Mouse (Mus musculus) left cerebral cortex, adult 18-20 months (tissue): Measurements from ENCODE around the gene Pkp3. TPM values are rescaled to one million over a fixed set of nuclear protein-coding genes. Genes with fewer than 3 reads are reported as not detected.
A peak's percentile ranks its signal among the peaks of the same experiment; 100 is the strongest.
"Not testable (repeated sequence)": the region's sequence is repeated elsewhere in the genome, so short reads cannot be mapped to it uniquely, and the experiment has no call there.

Experiments used
- DNase-seq, 2 experiments: peaks; one replicate each; pipeline ENCODE4 v3.0.0; 2021 to 2022; ENCODE audit warnings: low spot score in 2 of 2, mixed read lengths in 1 of 2
- long read RNA-seq, 2 experiments: library from polyadenylated mRNA; stranded (forward); transcript quantifications; one replicate each; pipeline ENCODE4 v2.0.0; 2021
- total RNA-seq, 2 experiments: library from RNA; stranded (reverse); gene quantifications; 2 replicates each; pipeline ENCODE4 v1.2.3; 2021

Pkp3 gene
- total RNA-seq, result under 1 TPM; 0.26 to 0.33 TPM
- long read RNA-seq, experiment 1, partial matches to known transcripts, result 0 of 1 reads
- long read RNA-seq, experiment 1, other reads (novel, unspliced or antisense), result 1 of 1 reads
- long read RNA-seq, experiment 2, result 0 reads

DNA sequence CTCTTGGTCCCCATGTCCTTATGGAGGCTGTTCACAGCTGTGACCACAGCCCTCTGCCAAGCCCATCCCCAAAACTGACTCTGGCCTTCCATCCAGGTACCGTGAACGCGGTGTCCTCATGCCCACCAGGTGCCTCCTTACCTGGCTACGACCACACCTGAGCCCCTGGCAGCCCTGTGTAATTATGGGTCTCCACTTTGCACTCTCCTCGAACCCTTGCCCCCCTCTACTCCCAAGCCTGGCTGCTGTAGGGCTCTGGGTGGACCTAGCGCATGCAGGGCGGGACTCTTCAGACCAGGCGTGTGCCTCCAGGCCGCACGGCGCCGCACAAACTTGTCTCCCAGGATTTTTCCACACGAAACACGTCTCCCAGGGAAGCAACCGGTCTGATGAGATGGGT is at the start of gene Pkp3:
Gene Pkp3 (plus strand): TSS at position 378 of the 400 bp plus-strand sequence.
- no peak for DNase-seq

DNA sequence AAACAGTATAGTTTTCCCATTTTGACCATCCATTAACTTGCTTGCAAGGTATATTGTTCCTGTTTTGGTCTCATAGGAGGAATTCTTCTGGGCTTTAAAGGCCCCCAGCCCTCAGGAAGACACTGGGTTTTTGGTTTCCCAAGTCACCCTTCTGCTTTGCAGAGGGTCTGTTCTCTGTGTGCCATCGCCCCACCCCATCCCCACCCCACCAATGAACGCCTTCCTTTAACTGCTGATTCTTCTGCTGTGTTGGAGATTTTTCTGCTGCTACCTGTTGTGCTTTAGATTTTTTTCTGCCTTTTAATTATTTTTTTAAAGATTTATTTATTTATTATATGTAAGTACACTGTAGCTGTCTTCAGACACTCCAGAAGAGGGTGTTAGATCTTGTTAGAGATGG is 49.2 kb upstream of the Pkp3 start, which contains the start of gene Gm17387:
Gene Gm17387 (plus strand): TSS at position 301 of the 400 bp plus-strand sequence.
- DNase-seq, result no peak

DNA sequence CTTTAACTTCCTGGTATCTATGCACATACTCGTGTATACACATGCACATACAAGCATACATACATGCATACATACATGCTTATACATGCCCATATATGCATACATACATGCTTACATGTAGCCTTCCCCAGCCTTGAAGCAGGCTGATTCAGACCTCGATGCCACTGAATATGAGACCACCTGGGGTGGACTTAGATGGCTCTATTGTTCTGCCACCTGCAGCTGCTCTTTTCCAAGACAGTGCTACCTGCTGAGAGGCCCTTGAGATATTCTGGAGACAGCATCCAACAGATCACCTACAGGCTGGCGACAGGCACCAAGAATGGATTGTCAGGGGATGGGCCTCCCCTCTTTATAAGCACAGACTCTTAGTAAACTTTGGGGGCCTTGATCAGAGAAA is 47.6 kb upstream of the Pkp3 start:
- no peak for DNase-seq

DNA sequence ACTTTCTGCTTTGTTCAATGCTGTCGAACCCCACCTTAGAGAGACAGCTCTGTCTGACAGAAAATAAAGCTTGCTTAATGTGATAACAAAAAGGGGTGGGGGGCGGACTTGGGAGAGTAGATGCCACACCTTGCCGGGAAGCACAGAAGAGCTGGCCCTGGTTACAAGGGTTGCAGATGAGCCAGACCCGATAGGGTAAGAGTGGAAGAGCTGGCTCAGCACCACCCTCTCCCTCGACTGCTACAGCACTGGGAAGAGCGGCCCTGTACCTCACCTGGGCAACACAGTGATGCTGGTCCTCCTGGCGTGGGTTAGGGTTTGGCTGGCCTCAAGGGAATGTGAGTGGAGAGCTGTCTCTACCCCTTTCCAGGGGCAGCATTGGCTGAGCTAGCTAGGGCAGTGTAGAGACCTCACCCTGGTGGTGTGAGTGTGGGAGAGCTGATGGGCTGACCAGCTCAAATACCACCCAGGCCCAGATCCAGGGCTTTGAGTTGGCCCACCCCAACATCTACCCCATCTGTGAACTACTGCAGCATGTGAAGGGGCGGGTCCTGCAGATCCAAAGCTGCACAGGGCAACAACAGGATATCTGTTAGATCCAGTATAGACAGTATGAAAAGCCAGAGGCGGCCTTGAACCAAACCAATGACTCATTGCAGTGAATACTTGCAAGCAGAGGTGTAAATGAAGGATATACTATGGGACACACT is 45.4 kb upstream of the Pkp3 start:
- DNase-seq, result no peak

DNA sequence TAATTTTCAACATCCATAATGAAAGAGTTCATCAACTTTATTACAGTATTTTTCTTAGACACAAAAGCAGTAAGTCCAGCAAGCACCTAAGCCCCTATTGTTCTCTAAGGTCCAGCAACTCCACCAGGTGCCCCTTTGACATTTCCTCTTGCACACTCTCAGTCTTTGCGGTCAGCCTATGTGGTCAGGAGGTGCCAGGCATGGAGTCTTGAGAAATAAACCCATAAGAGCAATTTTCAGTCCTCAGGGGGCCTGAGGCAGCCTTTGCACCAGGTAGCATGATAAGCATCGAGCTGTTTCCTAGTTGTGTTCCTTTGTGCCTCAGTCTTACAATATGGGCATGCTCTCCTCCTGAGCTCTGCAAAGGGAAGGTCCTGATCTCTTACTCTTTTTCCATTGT is 41.4 kb upstream of the Pkp3 start:
- DNase-seq, result not testable (repeated sequence)

DNA sequence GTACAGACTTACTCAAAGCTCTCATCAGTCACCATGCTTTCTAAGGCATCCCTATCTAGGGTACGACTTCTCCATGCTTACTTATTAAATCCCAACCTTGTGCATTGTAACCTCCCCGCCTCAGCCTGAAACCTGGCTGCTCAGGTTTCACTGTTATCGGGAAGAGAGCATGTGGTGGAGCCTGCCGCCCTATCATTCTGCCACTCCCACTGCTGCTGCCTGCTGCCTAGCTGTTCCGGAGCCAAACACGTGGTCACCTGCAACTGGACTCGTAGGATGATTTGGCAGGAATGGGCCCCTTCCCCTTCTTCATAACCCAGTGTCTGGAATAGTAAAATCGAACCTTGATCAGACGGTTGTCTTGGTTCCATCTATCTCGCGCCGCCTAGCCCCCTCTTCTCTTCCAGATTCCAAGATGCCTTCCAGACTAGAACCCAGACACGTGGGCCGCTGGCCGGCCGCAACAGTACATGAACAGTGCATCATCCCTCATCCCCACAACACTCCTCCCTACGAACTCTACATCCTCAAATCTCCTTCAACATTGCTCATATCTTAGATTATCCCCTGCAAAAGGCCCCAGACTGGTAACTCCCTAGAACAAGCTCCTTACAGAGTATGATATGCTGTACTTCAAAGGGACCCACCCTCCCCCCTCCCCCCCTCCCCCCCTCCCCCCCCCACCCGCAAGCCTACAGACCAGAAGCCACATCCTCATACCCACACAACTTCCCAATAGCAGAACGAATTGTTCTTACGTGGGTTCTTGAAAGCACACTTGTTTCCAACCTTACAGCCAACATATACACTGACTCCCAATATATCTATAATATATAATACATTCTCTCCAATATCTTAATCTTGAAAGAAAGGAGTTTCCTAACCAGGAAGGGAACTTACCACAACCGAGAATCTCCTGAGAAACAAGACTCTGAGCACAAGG is 39.7 kb upstream of the Pkp3 start:
- no peak for DNase-seq

DNA sequence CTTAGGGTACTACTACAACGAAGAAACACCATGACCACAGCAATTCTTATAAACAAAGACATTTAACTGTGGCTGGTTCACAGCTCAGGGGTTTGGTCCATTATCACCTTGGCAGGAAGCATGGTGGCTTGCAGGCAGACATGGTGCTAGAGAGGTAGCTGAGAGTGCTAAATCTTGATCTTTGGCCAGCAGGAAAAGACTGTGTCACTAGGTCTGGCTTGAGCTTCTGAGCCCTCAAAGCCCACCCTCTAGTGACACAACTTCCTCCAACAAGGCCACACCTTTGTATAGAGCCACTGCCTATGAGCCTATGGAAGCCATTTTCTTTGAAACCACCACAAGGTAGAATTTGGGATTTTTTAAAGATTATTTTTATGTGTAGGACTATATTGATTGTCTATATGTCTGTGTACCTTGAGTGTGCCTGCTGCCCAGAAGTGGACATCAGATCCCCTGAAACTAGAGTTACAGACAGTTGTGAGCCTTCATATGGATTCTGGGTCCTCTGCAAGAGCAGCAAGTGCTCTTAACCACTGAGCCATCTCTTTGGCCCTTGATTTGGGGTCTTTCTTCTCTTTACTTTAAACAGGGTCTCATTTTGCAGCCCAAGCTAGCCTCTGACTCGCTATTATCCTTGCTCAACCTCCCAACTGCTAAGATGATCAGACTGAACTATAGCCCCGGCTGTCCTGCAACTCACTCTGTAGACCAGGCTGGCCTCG is 38.5 kb upstream of the Pkp3 start:
- DNase-seq, result no peak

DNA sequence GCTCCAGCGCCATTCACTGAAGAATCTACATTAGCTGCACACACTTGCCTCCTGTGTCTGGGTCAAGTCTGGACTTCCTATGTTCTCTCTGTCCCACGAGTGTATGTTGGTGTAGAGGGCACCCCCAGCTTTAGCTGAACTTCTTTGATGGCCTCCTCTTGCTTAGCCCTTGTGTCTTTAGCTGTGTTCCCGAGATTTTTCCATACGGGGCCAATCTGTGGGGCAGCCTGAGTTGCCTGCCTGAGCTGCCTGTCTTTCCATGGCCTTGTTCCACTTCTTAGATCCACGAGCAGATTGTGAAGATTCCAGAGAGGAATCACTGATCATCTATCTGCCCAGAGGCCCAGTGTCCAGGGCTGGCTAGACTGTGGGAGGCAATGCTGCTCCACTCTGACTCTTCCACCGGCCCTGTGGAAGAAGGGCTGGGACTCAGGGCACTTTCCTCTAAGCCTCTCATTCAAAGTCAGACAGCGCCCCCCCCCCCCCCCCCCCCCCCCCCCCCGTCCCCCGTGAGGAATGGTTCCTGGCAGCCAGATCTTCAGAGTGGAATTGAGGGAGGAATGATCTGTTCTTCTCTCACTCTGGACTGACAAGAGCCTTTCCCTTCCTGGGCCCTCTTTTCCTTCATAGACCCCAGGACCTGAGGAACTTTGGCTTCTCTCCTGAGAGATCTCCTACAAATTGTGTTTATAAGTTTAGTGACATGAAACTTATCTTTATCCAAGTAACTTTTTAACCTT is 37.0 kb upstream of the Pkp3 start:
- DNase-seq, result no peak

DNA sequence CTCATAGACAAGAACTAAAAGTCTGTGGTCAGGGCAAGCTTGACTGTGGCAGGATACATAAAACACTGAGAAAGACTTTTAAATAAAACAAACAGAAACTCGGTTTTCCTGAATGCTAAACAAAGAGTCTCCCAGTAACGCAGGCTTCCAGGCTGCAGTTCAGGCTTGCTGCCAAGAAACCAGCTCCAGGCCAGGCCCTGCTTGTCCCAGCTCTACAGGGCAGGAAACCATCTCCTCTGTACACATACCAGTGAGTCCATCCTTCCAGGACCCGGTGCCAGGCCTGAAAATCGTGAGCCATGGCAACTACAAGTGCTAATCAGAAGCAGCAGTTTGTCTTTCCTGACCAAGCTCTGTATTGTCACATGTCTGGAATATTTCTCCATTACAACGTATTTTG is 36.4 kb upstream of the Pkp3 start:
- no peak for DNase-seq

DNA sequence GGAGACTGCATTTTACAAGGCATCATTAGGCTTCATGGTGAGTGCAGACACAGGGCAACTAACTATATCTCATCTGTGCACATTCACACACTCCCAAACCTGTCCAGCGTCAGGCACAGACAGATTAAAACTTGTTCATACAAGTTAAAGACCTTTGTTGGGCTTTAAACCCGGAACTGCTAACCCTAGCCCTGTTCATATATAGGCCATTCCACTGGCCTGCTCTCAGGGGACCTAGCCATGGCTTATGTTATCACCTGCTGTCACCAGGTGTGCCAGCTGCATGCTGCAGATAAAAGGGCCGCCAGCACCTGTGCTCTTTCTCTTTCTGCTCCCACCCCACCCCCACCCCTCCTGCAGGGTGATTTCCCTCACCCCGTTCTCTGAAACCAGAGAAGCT is 35.5 kb upstream of the Pkp3 start:
- DNase-seq, result no peak

DNA sequence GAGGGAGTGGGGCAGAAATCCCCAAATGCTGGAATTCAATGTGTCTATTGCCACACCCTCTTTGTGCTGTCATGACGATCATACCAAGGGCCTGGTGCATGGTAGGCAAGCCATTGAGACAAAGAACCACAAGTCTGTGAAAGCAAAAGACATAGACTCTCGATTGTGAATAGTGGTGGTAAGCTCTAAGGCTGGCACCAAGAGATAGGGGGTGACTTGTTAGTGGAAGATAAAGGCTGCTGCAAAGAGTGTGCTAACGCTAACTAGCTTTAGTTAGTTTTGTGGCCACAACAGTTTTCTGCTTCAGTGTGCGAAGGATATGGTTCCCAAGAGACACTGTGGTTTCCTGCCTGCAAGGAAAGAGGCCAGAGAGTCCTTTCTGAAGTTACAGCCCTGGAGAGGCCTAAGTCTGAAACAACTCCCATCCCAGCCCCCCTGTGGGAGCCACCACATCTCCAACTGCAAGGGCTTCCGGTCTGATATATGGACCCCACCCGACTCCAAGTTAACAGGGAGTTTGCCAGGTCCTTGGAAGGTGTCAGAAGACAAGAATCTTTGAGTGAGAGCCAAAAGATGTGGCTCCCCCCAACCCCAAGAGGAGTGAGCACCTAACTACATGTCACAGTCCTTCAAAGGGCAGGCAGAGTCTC is 31.0 kb upstream of the Pkp3 start:
- DNase-seq, result no peak

DNA sequence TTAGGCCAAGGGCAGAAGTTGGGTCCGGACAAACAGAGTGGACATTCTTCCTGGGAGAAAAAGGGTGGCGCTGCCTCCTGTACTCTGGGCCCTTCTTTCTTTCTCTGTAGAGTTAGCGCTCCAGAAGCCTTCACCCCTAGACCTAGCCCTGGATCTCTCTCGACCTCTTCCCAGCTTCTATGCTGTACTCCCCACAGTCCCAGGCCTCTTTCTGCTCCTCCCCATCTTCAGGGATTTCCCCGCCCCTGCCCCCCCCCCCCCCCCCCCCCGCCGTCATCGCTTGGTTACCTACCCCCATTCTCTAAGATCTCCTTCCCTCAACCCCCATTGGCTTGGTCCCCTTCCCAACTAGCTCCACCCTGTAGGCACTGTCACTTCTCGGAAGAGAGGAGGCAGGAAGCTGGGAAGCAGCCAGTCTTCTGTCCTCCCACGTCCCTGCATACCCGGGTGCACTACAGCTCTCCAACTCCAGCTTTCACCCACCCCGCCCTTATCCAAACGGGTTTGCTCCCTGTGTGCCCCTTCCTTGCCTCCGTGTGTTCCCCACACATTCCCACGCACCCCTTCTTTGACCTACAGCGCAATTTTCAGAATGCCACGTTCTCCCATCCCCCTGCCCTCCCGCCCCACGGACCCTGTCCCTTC is 30.3 kb upstream of the Pkp3 start:
- DNase-seq, result peak; percentile 65 to 76

DNA sequence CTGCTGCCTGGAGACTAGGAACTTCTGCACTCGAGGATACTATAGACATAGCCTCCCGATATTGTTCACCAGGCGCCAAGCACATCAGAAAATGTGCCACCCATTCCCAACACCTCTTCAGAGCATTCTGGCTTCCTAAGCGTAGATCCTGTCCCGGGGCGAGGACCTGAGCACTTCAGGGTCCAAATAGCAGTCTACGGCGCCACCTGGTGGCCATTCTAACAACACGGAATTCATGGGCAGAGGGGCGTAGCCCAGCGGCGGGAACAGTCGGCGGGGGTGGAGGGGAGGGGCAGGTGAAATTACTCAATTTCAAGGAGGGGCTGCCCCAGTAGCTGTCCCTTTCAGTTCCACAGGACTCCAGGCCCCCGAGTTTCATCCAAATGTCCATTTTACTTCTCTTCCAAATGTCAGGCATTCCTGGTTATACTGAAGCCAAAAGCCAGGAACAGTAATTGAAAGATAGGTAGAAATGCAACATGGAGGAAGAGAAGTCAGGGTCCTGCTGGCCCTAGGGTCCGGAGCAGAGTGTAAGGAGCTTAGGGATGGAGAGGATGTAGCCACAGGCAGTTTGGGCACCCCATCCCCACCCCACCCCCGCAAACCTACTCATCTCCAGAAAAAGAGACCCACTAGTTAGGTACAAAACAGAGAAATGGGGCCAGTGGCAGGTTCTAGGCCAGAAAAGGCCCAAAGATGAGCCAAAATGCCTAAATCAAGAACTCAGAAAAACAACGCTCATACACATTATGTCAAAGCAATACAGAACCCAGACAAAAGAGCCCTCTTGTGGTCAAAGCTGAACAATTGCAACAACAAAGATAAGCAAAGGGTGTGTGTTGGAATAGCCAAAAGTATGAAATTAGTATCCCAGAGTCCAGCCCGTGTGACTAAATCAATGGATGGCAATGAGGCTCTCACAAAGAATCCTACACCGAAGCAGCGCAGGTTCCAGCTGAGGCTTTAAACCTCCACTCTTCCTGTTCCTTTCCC is 29.5 kb upstream of the Pkp3 start:
- peak; percentile 90 to 94 for DNase-seq

DNA sequence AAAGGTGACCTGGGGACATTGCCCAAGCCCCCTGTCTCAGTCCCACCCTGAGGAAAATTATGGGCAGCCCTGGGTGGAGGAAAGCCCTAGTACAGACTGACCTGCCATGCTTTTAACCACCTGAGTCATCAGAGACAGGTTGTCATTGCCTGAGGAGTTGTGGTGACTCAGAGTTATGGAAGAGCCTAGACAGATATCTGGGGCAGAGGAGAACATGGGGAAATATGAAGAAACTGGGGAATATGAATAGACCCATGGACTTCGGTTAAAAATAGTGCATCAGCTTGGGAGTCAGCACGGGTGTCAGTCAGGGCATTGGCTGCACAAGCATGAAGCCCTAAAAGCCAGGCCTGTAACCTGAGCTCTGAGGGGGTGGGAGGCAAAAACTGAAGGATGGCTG is 28.7 kb upstream of the Pkp3 start:
- no peak for DNase-seq

DNA sequence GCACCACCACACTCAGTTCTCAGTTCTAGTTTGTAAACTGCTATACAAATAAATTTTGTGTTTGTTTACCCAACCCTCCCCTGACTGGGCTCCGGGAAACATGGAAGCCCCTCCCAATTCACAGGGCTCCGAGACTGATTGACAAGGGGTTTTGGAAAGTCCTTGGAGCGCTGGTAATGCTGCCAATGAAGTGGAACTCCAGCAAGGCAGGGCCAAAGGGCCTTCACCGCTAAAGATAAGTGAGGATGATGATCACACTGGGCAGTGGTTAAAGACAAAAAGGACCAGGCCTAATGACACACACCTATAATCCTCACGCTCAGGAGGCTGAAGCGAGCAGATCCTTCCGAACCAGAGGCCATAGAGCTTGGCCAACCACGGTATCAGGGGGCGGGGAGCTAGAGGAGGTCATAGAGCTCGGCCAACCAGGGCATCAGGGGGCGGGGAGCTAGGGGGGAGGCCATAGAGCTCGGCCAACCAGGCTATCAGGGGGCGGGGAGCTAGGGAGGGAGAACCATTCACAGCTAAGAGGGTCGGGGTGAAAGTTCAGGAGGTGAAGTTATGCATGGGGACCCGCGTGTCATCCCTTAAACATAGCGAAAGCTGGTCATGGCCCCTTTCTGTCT is 26.8 kb upstream of the Pkp3 start:
- DNase-seq, result no peak

DNA sequence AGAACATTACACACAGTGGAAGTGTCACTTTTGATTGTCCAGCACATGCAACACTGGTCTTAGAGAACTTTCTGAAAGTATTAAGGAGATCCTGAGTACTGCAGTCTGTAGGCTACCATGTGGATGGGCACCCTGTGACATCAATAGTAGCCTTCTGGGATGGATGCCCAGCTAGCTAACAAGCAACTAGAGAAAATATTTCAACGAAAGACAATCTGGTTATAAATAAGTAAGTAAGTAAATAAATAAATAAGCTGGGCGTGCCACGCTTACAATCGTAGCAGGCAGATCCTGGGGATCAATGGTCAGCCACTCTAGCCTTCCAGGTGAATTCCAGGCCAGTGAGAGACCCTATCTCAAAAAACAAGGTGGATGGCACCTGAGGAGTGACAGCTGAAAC is 26.0 kb upstream of the Pkp3 start:
- no peak for DNase-seq

DNA sequence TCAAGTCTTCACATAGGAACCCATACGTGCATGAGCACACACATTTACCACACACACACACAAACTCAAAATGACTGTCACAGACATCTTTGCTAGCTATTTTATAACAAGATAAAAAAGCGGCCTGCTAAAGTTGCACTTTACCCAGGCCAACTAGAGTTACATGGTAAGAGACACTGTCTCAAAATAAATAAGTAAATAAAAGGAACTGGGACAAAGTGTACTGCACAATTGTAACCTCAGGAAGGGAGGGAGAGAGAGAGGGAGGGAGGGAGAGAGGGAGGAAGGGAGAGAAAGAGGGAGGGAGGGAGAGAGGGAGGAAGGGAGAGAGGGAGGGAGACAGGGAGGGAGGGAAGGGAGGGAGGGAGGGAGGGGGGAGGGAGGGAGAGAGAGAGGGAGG is 25.6 kb upstream of the Pkp3 start:
- DNase-seq, result no peak

DNA sequence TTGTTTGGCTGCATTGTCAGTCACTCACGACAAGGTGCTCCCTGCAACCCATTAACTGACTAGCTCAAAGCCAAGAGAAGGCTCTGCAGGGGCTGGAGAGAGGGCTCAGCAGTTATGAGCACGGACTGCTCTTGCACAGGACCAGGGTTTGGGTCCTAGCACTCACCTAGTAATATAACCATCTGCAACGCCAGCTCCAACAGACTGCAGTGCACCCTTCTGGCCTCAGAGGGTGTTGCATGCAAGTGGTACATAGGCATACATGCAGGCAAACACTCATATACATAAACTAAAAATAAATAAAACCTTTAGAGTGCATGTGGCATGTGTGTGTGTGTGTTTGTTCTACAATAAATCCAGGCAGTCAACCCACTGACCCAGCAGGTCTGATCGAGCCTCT is 22.2 kb upstream of the Pkp3 start:
- DNase-seq, result no peak
